Mouse (Mus musculus): ENCODE data around the gene Rab10.

DNA sequence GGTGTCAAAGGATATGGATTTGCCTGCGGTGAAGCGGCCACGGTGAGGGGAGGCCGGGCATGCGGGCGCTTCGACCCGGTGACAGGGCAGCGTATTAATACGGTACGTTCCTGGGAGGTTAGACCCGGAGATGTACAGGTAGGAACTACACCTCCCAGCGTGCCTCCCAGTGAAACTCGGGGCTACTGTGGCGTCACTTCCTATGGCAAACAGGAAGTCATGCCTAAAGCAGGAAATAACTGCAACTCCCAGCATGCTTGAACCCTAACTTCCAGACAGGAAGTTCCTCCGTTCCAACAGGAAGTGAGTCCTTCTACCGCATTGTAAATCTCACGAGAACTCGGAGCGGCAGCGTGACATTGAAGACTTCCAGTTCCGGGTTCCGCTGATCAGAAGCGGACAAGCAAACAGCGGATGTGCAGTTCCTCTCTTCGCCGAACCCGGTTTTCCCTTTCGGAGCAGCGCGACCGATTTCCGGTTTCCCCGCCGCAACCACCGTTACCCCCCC, 74.6 kb downstream of the Rab10 start:
- no peak for TF ChIP-seq CTCF (conservative IDR thresholded peaks at IDR 0.05; ENCODE audit: low read length)
- TF ChIP-seq POU5F1 (IDR thresholded peaks at IDR 0.05; ENCODE audit: borderline replicate concordance, low read length) = no peak
- no peak for TF ChIP-seq NANOG (IDR thresholded peaks at IDR 0.05; ENCODE audit: borderline replicate concordance, low read length)

All from E14TG2a.4 (cell line).